Mouse (Mus musculus) liver, adult 2 months (tissue): Measurements from ENCODE around the gene Gbp3.
"Not testable (repeated sequence)": the region's sequence is repeated elsewhere in the genome, so short reads cannot be mapped to it uniquely, and the experiment has no call there.

ENCODE experiments used
- CTCF ChIP-seq: fragments of 200-500 bp; IDR thresholded peaks from 2 replicates; pipeline ENCODE4 v1.5.1; 2011; ENCODE audit warnings: low read depth, low read length, control low read depth
- POLR2A ChIP-seq: fragments of 200-500 bp; IDR thresholded peaks from 2 replicates; pipeline ENCODE4 v1.6.1; 2011; ENCODE audit warnings: low read length, control low read depth; ENCODE audit not compliant: insufficient read depth; ENCODE audit errors: extremely low read depth

GRCm38 (mm10) chr3:142542776-142543175 lies 17.1 kb upstream of the Gbp3 start:
- not testable (repeated sequence) for TF ChIP-seq POLR2A, CTCF
